Comparison of ENCODE assay signal across 9 mouse cellular contexts in genomic region chr9:121877052-121877740, GRCm38 (mm10). TPM values are rescaled to one million over a fixed set of nuclear protein-coding genes. Genes with fewer than 3 reads are reported as not detected.
DNase-seq lines count a peak whose midpoint lies in the region; ATAC-seq and TF ChIP-seq lines count a peak whose summit lies in the region.
"Had no signal": no experiment of that assay in that cellular context is flagged by ENCODE, and none has a peak within 500 bp of the region (broad histone marks: within the 10 kb centered on the region; RNA-seq: fewer than 3 reads in every experiment).

No protein-coding gene starts in this region.

- no peak for TF ChIP-seq POLR2A in kidney, adult 2 months (IDR thresholded peaks at IDR 0.05; ENCODE audit: low read depth, low read length)

- peak; percentile 74 for DNase-seq in kidney, adult 2 months
- DNase-seq in NIH3T3 (ENCODE audit: low read depth) = peak; percentile 86
- peak; percentile 81 to 86 for DNase-seq in cerebellum, postnatal 10 days
- DNase-seq in heart, postnatal 0 days (ENCODE audit: low spot score) = peak; percentile 79
- DNase-seq in left cerebral cortex, adult 18-20 months (ENCODE audit: low spot score in 2 of 2) = peak; percentile 72 to 77
- DNase-seq in retina, embryonic 14.5 days (ENCODE audit: low spot score) = peak; percentile 79
- DNase-seq in spleen, postnatal 36 days (ENCODE audit: low spot score in 2 of 2) = no peak

- ATAC-seq in kidney, embryonic 15.5 days (replicated peaks; ENCODE audit: low FRiP score) = no peak
- ATAC-seq in heart, postnatal 0 days (ENCODE audit: insufficient read depth, low read depth) = no peak

- no peak for TF ChIP-seq EP300 in heart, postnatal 0 days (IDR thresholded peaks at IDR 0.05; ENCODE audit: low read depth)

- 5% methylated on average over 3 of the region's 3 CpGs for WGBS in kidney, adult 2 months
- 11% methylated on average over 3 of the region's 3 CpGs for WGBS in kidney, embryonic 15.5 days
- 8% methylated on average over 3 of the region's 3 CpGs for WGBS in heart, postnatal 0 days

- no peak overlapping the region for H3K27ac ChIP-seq in kidney, adult 2 months (ENCODE audit: insufficient read depth, low read depth, low read length)
- H3K27ac ChIP-seq in kidney, embryonic 15.5 days = no peak overlapping the region
- no peak overlapping the region for H3K27ac ChIP-seq in heart, postnatal 0 days (ENCODE audit: low read depth)

- TF ChIP-seq CTCF in kidney, adult 2 months (conservative IDR thresholded peaks at IDR 0.05; ENCODE audit: insufficient read depth, insufficient read length, low read depth, low read length) = peak; percentile 85
- TF ChIP-seq CTCF in heart, postnatal 0 days (IDR thresholded peaks at IDR 0.05; ENCODE audit: low read depth) = peak; percentile 85

- H3K4me3 ChIP-seq in kidney, adult 2 months (ENCODE audit: insufficient read depth, low read depth, low read length) = no peak overlapping the region
- no peak overlapping the region for H3K4me3 ChIP-seq in kidney, embryonic 15.5 days (replicated peaks)
- no peak overlapping the region for H3K4me3 ChIP-seq in heart, postnatal 0 days (ENCODE audit: low read depth, low read length)

- no peak overlapping the region for H3K4me2 ChIP-seq in kidney, embryonic 15.5 days
- H3K4me2 ChIP-seq in heart, postnatal 0 days (ENCODE audit: low read depth, low read length) = no peak overlapping the region

- H3K27me3 ChIP-seq in kidney, adult 2 months (replicated peaks; ENCODE audit: control insufficient read depth, insufficient read depth, low read length) = no peaks in the 10 kb centered on the region
- 0 out of 2 replicates have a peak, but pooled peaks cover 12% of the 10 kb centered on the region for H3K27me3 ChIP-seq in kidney, embryonic 15.5 days
- H3K27me3 ChIP-seq in heart, postnatal 0 days (ENCODE audit: control insufficient read depth, insufficient read depth, low read length) = no peaks in the 10 kb centered on the region

- H3K4me1 ChIP-seq in kidney, adult 2 months (ENCODE audit: control insufficient read depth, insufficient read depth, low read length) = no peaks in the 10 kb centered on the region
- peaks cover 9% of the 10 kb centered on the region for H3K4me1 ChIP-seq in kidney, embryonic 15.5 days
- no peaks in the 10 kb centered on the region for H3K4me1 ChIP-seq in heart, postnatal 0 days (ENCODE audit: control insufficient read depth, insufficient read depth)

- H3K36me3 ChIP-seq in kidney, adult 2 months (ENCODE audit: control insufficient read depth, insufficient read depth, low read length) = no peaks in the 10 kb centered on the region
- H3K36me3 ChIP-seq in kidney, embryonic 15.5 days = no peaks in the 10 kb centered on the region
- no peaks in the 10 kb centered on the region for H3K36me3 ChIP-seq in heart, postnatal 0 days (replicated peaks; ENCODE audit: control insufficient read depth, insufficient read depth, low read length)

- no peak overlapping the region for H3K9ac ChIP-seq in kidney, embryonic 15.5 days
- H3K9ac ChIP-seq in heart, postnatal 0 days (replicated peaks; ENCODE audit: low read depth, low read length) = no peak overlapping the region

- no peaks in the 10 kb centered on the region for H3K9me3 ChIP-seq in kidney, embryonic 15.5 days (replicated peaks)
- no peaks in the 10 kb centered on the region for H3K9me3 ChIP-seq in heart, postnatal 0 days (replicated peaks; ENCODE audit: control insufficient read depth, low read length)

RNA-seq across cellular contexts. Expression of gene Higd1a, which starts 19.0 kb away (rescaled TPM):
- 22.7 and 36.6 TPM in 2 replicates for polyA plus RNA-seq in kidney, adult 2 months (2012; rRNA removed)
- polyA plus RNA-seq in kidney, embryonic 15.5 days (2015; fragmentation: Nextera tagmentation; extraction: Ambion mirVana) = 151 and 153 TPM in 2 replicates
- total RNA-seq in heart, postnatal 0 days (2014; rRNA removed; ENCODE audit: low replicate concordance) = 59.2 and 85.4 TPM in 2 replicates
- polyA plus RNA-seq in heart, postnatal 0 days (2015; fragmentation: Nextera tagmentation; extraction: Ambion mirVana) = 319 and 332 TPM in 2 replicates
- 100 to 1,000 TPM in 1 of 2 experiments, 10 to 100 TPM in 1; 96.5 to 107 TPM for total RNA-seq in left cerebral cortex, adult 18-20 months (2021)

RNA-seq across cellular contexts. Expression of gene Ackr2, which starts 21.0 kb away (rescaled TPM):
- polyA plus RNA-seq in kidney, adult 2 months (2012; rRNA removed) = 0.94 and 1.1 TPM in 2 replicates
- 0.40 and 0.57 TPM in 2 replicates for polyA plus RNA-seq in kidney, embryonic 15.5 days (2015; fragmentation: Nextera tagmentation; extraction: Ambion mirVana)
- total RNA-seq in heart, postnatal 0 days (2014; rRNA removed; ENCODE audit: low replicate concordance) = 4.1 and 4.6 TPM in 2 replicates
- polyA plus RNA-seq in heart, postnatal 0 days (2015; fragmentation: Nextera tagmentation; extraction: Ambion mirVana) = 1.6 and 2.1 TPM in 2 replicates
- total RNA-seq in left cerebral cortex, adult 18-20 months (2021) = 1 to 10 TPM; 5.9 to 9.5 TPM
- total RNA-seq: common myeloid progenitor, adult 5-6 weeks had no signal

RNA-seq across cellular contexts. Expression of gene Ccdc13, which starts 37.9 kb away (rescaled TPM):
- polyA plus RNA-seq in kidney, adult 2 months (2012; rRNA removed) = 0.30 TPM in 2 replicates
- 0.47 and 0.53 TPM in 2 replicates for polyA plus RNA-seq in kidney, embryonic 15.5 days (2015; fragmentation: Nextera tagmentation; extraction: Ambion mirVana)
- not detected in 2 replicates for total RNA-seq in heart, postnatal 0 days (2014; rRNA removed; ENCODE audit: low replicate concordance)
- 0.34 and 0.41 TPM in 2 replicates for polyA plus RNA-seq in heart, postnatal 0 days (2015; fragmentation: Nextera tagmentation; extraction: Ambion mirVana)
- total RNA-seq in left cerebral cortex, adult 18-20 months (2021) = 1 to 10 TPM; 5.1 to 6.1 TPM
- total RNA-seq: common myeloid progenitor, adult 5-6 weeks had no signal

RNA-seq across cellular contexts. Expression of gene Cyp8b1, which starts 38.9 kb away (rescaled TPM):
- 0.16 and 0.39 TPM in 2 replicates for polyA plus RNA-seq in kidney, adult 2 months (2012; rRNA removed)
- polyA plus RNA-seq in kidney, embryonic 15.5 days (2015; fragmentation: Nextera tagmentation; extraction: Ambion mirVana) = 0.10 TPM in 1 of 2 replicates, not detected in the other
- total RNA-seq in heart, postnatal 0 days (2014; rRNA removed; ENCODE audit: low replicate concordance) = not detected in 2 replicates
- polyA plus RNA-seq in heart, postnatal 0 days (2015; fragmentation: Nextera tagmentation; extraction: Ambion mirVana) = not detected in 2 replicates
- total RNA-seq in left cerebral cortex, adult 18-20 months (2021) = not detected
- total RNA-seq: common myeloid progenitor, adult 5-6 weeks had no signal

Comparison
In these comparisons a context has a peak if more than half of its experiments do, and no peak if none do; other contexts are left out.
1. DNase-seq: peak in kidney, adult 2 months (single experiment), NIH3T3 (single experiment), cerebellum, postnatal 10 days (2 of 2), heart, postnatal 0 days (single experiment), left cerebral cortex, adult 18-20 months (2 of 2) and retina, embryonic 14.5 days (single experiment); none in spleen, postnatal 36 days (0 of 2).